Mouse (Mus musculus) CH12.LX (cell line): Measurements from ENCODE around the gene Inafm2. TPM values are rescaled to one million over a fixed set of nuclear protein-coding genes. Genes with fewer than 3 reads are reported as not detected.
A peak's percentile ranks its signal among the peaks of the same experiment; 100 is the strongest.

Experiments used
- DNase-seq: peaks from one replicate; pipeline ENCODE4 v3.0.0-alpha.2; 2013; ENCODE audit errors: extremely low read depth
- H3K27ac ChIP-seq: 2 replicates; pipeline ENCODE4 v1.5.1; 2012; ENCODE audit warnings: low read depth, mild to moderate bottlenecking, control low read depth, moderate library complexity; ENCODE audit not compliant: insufficient read depth
- H3K27me3 ChIP-seq: replicated peaks from 2 replicates; pipeline ENCODE3; 2012; ENCODE audit warnings: inconsistent platforms
- H3K36me3 ChIP-seq, 2 experiments: replicated peaks in 1 of 2; 2 replicates each; pipeline versions ENCODE3 to v1.6.1; 2012; ENCODE audit warnings: inconsistent platforms in 1 of 2, low read length in 1 of 2, mild to moderate bottlenecking in 1 of 2, mixed read lengths in 1 of 2, moderate library complexity in 1 of 2; ENCODE audit not compliant: control insufficient read depth in 1 of 2, insufficient read depth in 1 of 2
- H3K4me1 ChIP-seq, 2 experiments: 2 replicates each; pipeline ENCODE4 v1.6.1; 2012; ENCODE audit warnings: inconsistent platforms in 1 of 2, moderate library complexity in 1 of 2; ENCODE audit not compliant: insufficient read depth in 2 of 2, control insufficient read depth in 1 of 2
- H3K4me2 ChIP-seq: 2 replicates; pipeline ENCODE4 v1.6.1; 2012; ENCODE audit warnings: low read depth, mild to moderate bottlenecking, control low read depth; ENCODE audit not compliant: poor library complexity, insufficient read depth, severe bottlenecking
- H3K4me3 ChIP-seq, 3 experiments: fragments of 150-350 bp in 1 of 3; sonication (generic) in 1 of 3; replicated peaks in 1 of 3; 2 replicates each; pipeline versions ENCODE3 to v1.5.1; 2011 to 2012; ENCODE audit warnings: low read depth in 2 of 3, low read length in 2 of 3, mild to moderate bottlenecking in 2 of 3, moderate library complexity in 2 of 3, control low read depth in 1 of 3, improper control_type of control experiment in 1 of 3, inconsistent platforms in 1 of 3, mixed read lengths in 1 of 3; ENCODE audit not compliant: poor library complexity in 1 of 3
- H3K79me2 ChIP-seq: replicated peaks from 2 replicates; pipeline ENCODE4 v1.6.1; 2012; ENCODE audit warnings: mild to moderate bottlenecking, moderate library complexity; ENCODE audit not compliant: control insufficient read depth, poor library complexity, insufficient read depth, severe bottlenecking; ENCODE audit errors: extremely low read depth
- H3K9ac ChIP-seq: 2 replicates; pipeline ENCODE4 v1.6.1; 2012; ENCODE audit warnings: low read depth, mild to moderate bottlenecking, control low read depth, moderate library complexity; ENCODE audit not compliant: insufficient read depth
- H3K9me3 ChIP-seq: replicated peaks from 2 replicates; pipeline ENCODE3; 2012; ENCODE audit warnings: low read length, inconsistent platforms, mixed read lengths
- CHD1 ChIP-seq: IDR thresholded peaks from 2 replicates; pipeline ENCODE4 v1.6.1; 2012; ENCODE audit warnings: low read depth, low read length, improper control_type of control experiment, inconsistent platforms
- CHD2 ChIP-seq: IDR thresholded peaks from 2 replicates; pipeline ENCODE4 v1.6.1; 2011; ENCODE audit warnings: low read length, improper control_type of control experiment
- CTCF ChIP-seq, 2 experiments: IDR thresholded peaks in 1 of 2; conservative IDR thresholded peaks in 1 of 2; 2 replicates each; pipeline ENCODE4 v1.5.1; 2011 to 2012; ENCODE audit warnings: low read depth in 2 of 2, low read length in 2 of 2, improper control_type of control experiment in 1 of 2, inconsistent platforms in 1 of 2, mild to moderate bottlenecking in 1 of 2, moderate library complexity in 1 of 2
- E2F4 ChIP-seq: IDR thresholded peaks from 2 replicates; pipeline ENCODE4 v1.6.1; 2011; ENCODE audit warnings: low read depth, low read length, improper control_type of control experiment; ENCODE audit not compliant: insufficient replicate concordance
- ELF1 ChIP-seq: IDR thresholded peaks from 2 replicates; pipeline ENCODE4 v1.6.1; 2014; ENCODE audit warnings: low read depth, mild to moderate bottlenecking, inconsistent platforms, low read length, improper control_type of control experiment
- GABPA ChIP-seq: IDR thresholded peaks from 2 replicates; pipeline ENCODE4 v1.6.1; 2012; ENCODE audit warnings: low read depth, low read length, improper control_type of control experiment, inconsistent platforms; ENCODE audit not compliant: insufficient replicate concordance
- HCFC1 ChIP-seq: IDR thresholded peaks from 2 replicates; pipeline ENCODE4 v1.6.1; 2012; ENCODE audit warnings: low read depth, mild to moderate bottlenecking, inconsistent platforms, low read length, improper control_type of control experiment
- IRF4 ChIP-seq: IDR thresholded peaks from 2 replicates; pipeline ENCODE4 v1.6.1; 2014; ENCODE audit warnings: low read depth, mild to moderate bottlenecking, inconsistent platforms, low read length, improper control_type of control experiment
- JUN ChIP-seq: IDR thresholded peaks from 2 replicates; pipeline ENCODE4 v1.6.1; 2011; ENCODE audit warnings: low read depth, mild to moderate bottlenecking, low read length, improper control_type of control experiment, moderate library complexity; ENCODE audit not compliant: insufficient read depth
- JUND ChIP-seq: conservative IDR thresholded peaks from 2 replicates; pipeline ENCODE4 v1.6.1; 2011; ENCODE audit warnings: low read depth, low read length, improper control_type of control experiment
- KAT2A ChIP-seq: IDR thresholded peaks from 2 replicates; pipeline ENCODE4 v1.6.1; 2012; ENCODE audit warnings: low read length, improper control_type of control experiment, inconsistent platforms; ENCODE audit not compliant: insufficient replicate concordance
- MAX ChIP-seq: IDR thresholded peaks from 2 replicates; pipeline ENCODE4 v1.6.1; 2011; ENCODE audit warnings: low read length, improper control_type of control experiment
- MAZ ChIP-seq: IDR thresholded peaks from 2 replicates; pipeline ENCODE4 v1.6.1; 2012; ENCODE audit warnings: low read depth, mild to moderate bottlenecking, inconsistent platforms, low read length, improper control_type of control experiment, moderate library complexity
- MEF2A ChIP-seq: IDR thresholded peaks from 2 replicates; pipeline ENCODE4 v1.6.1; 2014; ENCODE audit warnings: low read depth, mild to moderate bottlenecking, inconsistent platforms, low read length, improper control_type of control experiment, borderline replicate concordance
- MXI1 ChIP-seq: IDR thresholded peaks from 2 replicates; pipeline ENCODE4 v1.6.1; 2011; ENCODE audit warnings: mild to moderate bottlenecking, low read depth, low read length, improper control_type of control experiment
- NRF1 ChIP-seq: IDR thresholded peaks from 2 replicates; pipeline ENCODE4 v1.6.1; 2014; ENCODE audit warnings: low read depth, mild to moderate bottlenecking, inconsistent platforms, low read length, improper control_type of control experiment, moderate library complexity
- POLR2A ChIP-seq: IDR thresholded peaks from 2 replicates; pipeline ENCODE4 v1.6.1; 2011; ENCODE audit warnings: low read depth, mild to moderate bottlenecking, improper control_type of control experiment, low read length
- POLR2AphosphoS2 ChIP-seq: IDR thresholded peaks from 2 replicates; pipeline ENCODE4 v1.6.1; 2011; ENCODE audit warnings: low read depth, low read length, improper control_type of control experiment
- RAD21 ChIP-seq: IDR thresholded peaks from 2 replicates; pipeline ENCODE4 v1.6.1; 2011; ENCODE audit warnings: low read depth, mild to moderate bottlenecking, low read length, improper control_type of control experiment, moderate library complexity
- RCOR1 ChIP-seq: conservative IDR thresholded peaks from 2 replicates; pipeline ENCODE4 v1.6.1; 2012; ENCODE audit warnings: low read depth, mild to moderate bottlenecking, inconsistent platforms, low read length, improper control_type of control experiment
- SIN3A ChIP-seq: IDR thresholded peaks from 2 replicates; pipeline ENCODE4 v1.6.1; 2012; ENCODE audit warnings: low read length, improper control_type of control experiment, inconsistent platforms
- SMC3 ChIP-seq: IDR thresholded peaks from 2 replicates; pipeline ENCODE4 v1.6.1; 2011; ENCODE audit warnings: low read depth, low read length, improper control_type of control experiment
- TBP ChIP-seq: conservative IDR thresholded peaks from 2 replicates; pipeline ENCODE4 v1.6.1; 2011; ENCODE audit warnings: low read depth, low read length, improper control_type of control experiment
- UBTF ChIP-seq: IDR thresholded peaks from 2 replicates; pipeline ENCODE4 v1.6.1; 2012; ENCODE audit warnings: low read depth, mild to moderate bottlenecking, inconsistent platforms, low read length, improper control_type of control experiment, moderate library complexity
- USF1 ChIP-seq: IDR thresholded peaks from 2 replicates; pipeline ENCODE4 v1.6.1; 2014; ENCODE audit warnings: low read depth, mild to moderate bottlenecking, inconsistent platforms, low read length, improper control_type of control experiment
- USF2 ChIP-seq: conservative IDR thresholded peaks from 2 replicates; pipeline ENCODE4 v1.6.1; 2011; ENCODE audit warnings: low read depth, low read length, improper control_type of control experiment
- ZC3H11A ChIP-seq: IDR thresholded peaks from 2 replicates; pipeline ENCODE4 v1.6.1; 2012; ENCODE audit warnings: low read depth, mild to moderate bottlenecking, inconsistent platforms, low read length, improper control_type of control experiment
- ZKSCAN1 ChIP-seq: IDR thresholded peaks from 2 replicates; pipeline ENCODE4 v1.6.1; 2012; ENCODE audit warnings: low read depth, inconsistent platforms, low read length, improper control_type of control experiment, borderline replicate concordance
- ZMIZ1 ChIP-seq: IDR thresholded peaks from 2 replicates; pipeline ENCODE4 v1.6.1; 2012; ENCODE audit warnings: low read depth, mild to moderate bottlenecking, inconsistent platforms, low read length, improper control_type of control experiment
- ZNF384 ChIP-seq: IDR thresholded peaks from 2 replicates; pipeline ENCODE4 v1.6.1; 2012; ENCODE audit warnings: low read depth, low read length, improper control_type of control experiment, inconsistent platforms
- dilution Hi-C: fragments of 300-500 bp; cut with MboI; formaldehyde crosslinking; loops from 2 replicates; pipeline ENCODE4 v1.14.3; 2020; ENCODE audit warnings: low sequenced_read_pairs; ENCODE audit not compliant: extremely low pct_unique_long_range_greater_than_20kb, extremely low pct_ligation_motif_present
- in situ Hi-C: fragments of 300-500 bp; cut with MboI; formaldehyde crosslinking; loops from 3 replicates; pipeline ENCODE4 v1.14.3; 2019; ENCODE audit warnings: low sequenced_read_pairs, low pct_ligation_motif_present, low pct_unique_long_range_greater_than_20kb, mixed read lengths
- polyA plus RNA-seq: library from polyadenylated mRNA; unstranded; fragments of >175 nt; gene quantifications from 2 replicates; pipeline ENCODE4 v1.2.1, GENCODE M21; 2012; ENCODE audit warnings: low read depth; ENCODE audit not compliant: insufficient read length
- total RNA-seq, 2 experiments: library from RNA; depleted of rRNA; stranded (reverse); fragments of 300-350 nt in 1 of 2; fragments of >200 nt in 1 of 2; gene quantifications; 2 replicates each; pipeline ENCODE4 v1.2.3; 2012 to 2014

Inafm2 gene
- total and polyA plus RNA-seq, 3 experiments = 2.7 to 4.2 (median 3.6) TPM

GRCm38 (mm10) chr2:118759828-118760227 is 14.3 kb downstream of the Inafm2 start:
- H3K9ac ChIP-seq = no peak overlapping the region; the same call in 1 of the 2 replicates
- no peaks in the 10 kb centered on the region for H3K79me2 ChIP-seq
- dilution Hi-C loops = no loop called here
- H3K36me3 ChIP-seq = no peaks in the 10 kb centered on the region
- H3K27ac ChIP-seq = no peak overlapping the region
- peaks cover 9 to 26% of the 10 kb centered on the region in 2 experiments for H3K4me1 ChIP-seq
- TF ChIP-seq MAX = peak; percentile 74; the same call in 1 of the 2 replicates
- TF ChIP-seq ZNF384 = no peak
- TF ChIP-seq MAZ = peak; percentile 58; the same call in 1 of the 2 replicates
- TF ChIP-seq RAD21 = peak; percentile 97
- 0 out of 2 replicates have a peak, but pooled peaks have one; percentile 23 for TF ChIP-seq UBTF
- TF ChIP-seq CHD1 = no peak
- TF ChIP-seq MXI1 = no peak; the same call in 1 of the 2 replicates
- TF ChIP-seq POLR2AphosphoS2 = no peak
- TF ChIP-seq CTCF (conservative IDR thresholded peaks at IDR 0.05 in 1 of 2, IDR thresholded peaks at IDR 0.05 in 1 of 2; ENCODE audit: low read depth in 2 of 2, low read length in 2 of 2) = peak; percentile 82 to 97
- no peak for TF ChIP-seq ZKSCAN1
- TF ChIP-seq IRF4 = no peak; the same call in 1 of the 2 replicates
- no peak for TF ChIP-seq ZC3H11A
- no peak for TF ChIP-seq NRF1
- TF ChIP-seq JUND = no peak
- TF ChIP-seq SMC3 = peak; percentile 82
- no peak for TF ChIP-seq KAT2A
- TF ChIP-seq TBP = no peak
- TF ChIP-seq HCFC1 = no peak
- H3K9me3 ChIP-seq = no peaks in the 10 kb centered on the region
- in situ Hi-C loops = loop anchor here (10.0 to 25.0 kb wide), 2 partner anchors 215 to 427 kb away; no protein-coding TSS in a partner anchor
- peak overlapping the region in 1 of 3 experiments; percentile 9 for H3K4me3 ChIP-seq
- DNase-seq = peak; percentile 83
- peak overlapping the region; percentile 90 for H3K4me2 ChIP-seq
- peaks cover 15% of the 10 kb centered on the region for H3K27me3 ChIP-seq

GRCm38 (mm10) chr2:118760311-118761025 is 14.9 kb downstream of the Inafm2 start:
- Histone ChIP-seq H3K4me2 (no peak overlapping the region), H3K27ac (no peak overlapping the region), H3K27me3 (peaks cover 15% of the 10 kb centered on the region), H3K79me2 (no peaks in the 10 kb centered on the region), H3K36me3 (no peaks in the 10 kb centered on the region), H3K4me1 (peaks cover 9 to 28% of the 10 kb centered on the region in 2 experiments), H3K9me3 (no peaks in the 10 kb centered on the region), H3K9ac (no peak overlapping the region), H3K4me3 (no peak overlapping the region)
- no peak for DNase-seq
- TF ChIP-seq ZC3H11A (no peak), MAX (no peak), ZMIZ1 (no peak), NRF1 (no peak), RCOR1 (no peak), USF1 (no peak), ELF1 (no peak), JUN (no peak), GABPA (no peak), CHD1 (no peak), POLR2A (no peak), JUND (no peak), MEF2A (no peak), TBP (no peak), E2F4 (no peak), CHD2 (no peak), HCFC1 (no peak), USF2 (no peak), SIN3A (no peak)
- dilution Hi-C loops (no loop called here), in situ Hi-C loops (loop anchor here (10.0 to 25.0 kb wide), 2 partner anchors 214 to 427 kb away; no protein-coding TSS in a partner anchor)
